Mouse (Mus musculus) gastrocnemius, postnatal 36 days (tissue): Measurements from ENCODE around the gene Cacna1c. TPM values are rescaled to one million over a fixed set of nuclear protein-coding genes. Genes with fewer than 3 reads are reported as not detected.
A peak's percentile ranks its signal among the peaks of the same experiment; 100 is the strongest.

Experiments used
- DNase-seq, 2 experiments: peaks; one replicate each; pipeline ENCODE4 v3.0.0; 2022
- intact Hi-C: fragments of 180-260 bp; cut with DNase I; formaldehyde crosslinking; loops from one replicate; pipeline ENCODE4 v1.15.1; 2025
- total RNA-seq, 2 experiments: library from RNA; stranded (reverse); gene quantifications; 2 replicates each; pipeline ENCODE4 v1.2.3; 2021

Cacna1c gene
- total RNA-seq, 2 experiments from 2014 or later, result 1.5 to 2.3 TPM

DNA sequence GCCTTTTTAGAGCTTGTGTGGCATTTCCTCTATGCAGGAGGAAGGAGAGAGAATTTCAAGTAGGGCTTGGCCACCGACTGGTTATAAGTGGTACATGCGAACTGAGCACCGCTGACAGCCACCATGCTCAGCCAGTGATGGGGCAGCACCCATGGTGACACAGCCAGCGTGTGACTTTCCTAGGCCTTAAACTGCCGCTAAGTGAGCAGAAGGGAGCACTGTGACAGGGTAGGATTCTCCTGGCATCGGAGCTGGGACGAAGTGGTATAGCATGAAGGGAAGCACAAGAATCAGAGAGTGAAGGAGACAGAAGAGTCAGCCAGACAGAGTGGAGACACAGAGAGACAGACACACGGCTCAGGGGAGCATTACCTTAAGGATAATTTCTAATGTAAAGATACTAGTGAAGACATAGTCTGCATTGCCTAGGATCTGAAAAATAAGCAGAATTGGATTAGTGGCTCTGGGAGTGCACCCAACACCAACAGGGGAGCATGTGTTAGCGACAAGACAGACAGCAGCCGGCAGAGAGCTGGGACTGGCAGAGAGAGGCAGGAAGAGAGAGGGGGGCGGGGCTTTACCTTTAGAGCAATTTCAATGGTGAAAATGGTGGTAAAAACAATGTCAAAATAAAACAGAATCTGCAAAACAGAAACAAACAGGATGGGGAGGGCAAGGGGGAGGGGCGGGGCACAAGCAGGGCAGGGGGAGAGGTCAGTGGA lies 522.1 kb downstream of the Cacna1c start:
- intact Hi-C loops, result no loop called here
- no peak for DNase-seq

DNA sequence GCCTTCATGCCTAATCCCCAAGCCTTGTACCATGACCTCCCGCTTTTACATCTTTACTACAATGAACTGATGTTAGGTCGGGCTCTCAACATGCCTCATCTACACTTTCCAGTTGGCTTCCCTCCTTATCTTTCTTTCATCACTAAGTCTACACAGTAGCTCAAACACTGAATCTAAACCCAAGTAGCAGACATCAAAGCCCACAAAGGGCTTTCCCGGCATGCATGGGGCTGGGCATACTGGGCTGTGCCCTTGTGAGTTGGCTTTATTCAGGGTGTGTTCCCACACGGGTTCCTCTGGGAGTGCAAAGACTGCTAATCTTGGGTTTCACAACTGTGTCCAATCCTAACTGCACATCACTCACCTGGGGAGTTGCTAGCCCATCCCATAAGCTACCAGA lies 542.9 kb downstream of the Cacna1c start:
- intact Hi-C loops, result no loop called here
- DNase-seq, result no peak

DNA sequence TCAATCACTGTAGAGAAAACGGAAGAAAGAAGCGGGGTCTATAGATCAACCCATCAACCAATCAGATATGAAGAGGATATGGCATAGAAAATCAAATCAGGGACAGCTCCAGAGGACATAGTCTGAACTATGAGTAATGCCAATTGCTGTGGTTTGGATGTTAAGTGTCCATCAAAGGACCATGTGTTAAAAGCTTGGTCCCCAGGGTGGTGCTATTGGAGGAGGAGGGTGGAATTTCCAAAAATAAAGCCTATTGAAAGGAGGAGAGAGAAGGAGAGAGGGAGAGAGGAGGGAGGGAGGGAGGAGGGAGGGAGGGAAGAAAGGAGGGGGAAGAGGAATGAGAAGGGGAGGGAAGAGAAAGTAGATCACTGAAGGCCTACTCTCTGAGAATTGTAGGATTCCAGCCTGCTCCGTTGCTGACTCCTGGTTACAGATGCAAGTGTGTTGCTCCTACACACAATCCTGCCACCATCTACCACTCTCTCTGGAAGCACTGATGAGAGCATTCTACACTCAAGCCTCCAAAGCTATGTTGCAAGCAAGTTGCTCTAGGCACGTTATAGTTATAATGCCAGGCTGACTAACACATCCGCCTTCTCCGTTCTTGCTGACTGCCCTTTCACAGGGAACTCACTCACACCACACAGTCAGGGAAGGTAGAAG lies 547.0 kb downstream of the Cacna1c start:
- no peak for DNase-seq
- intact Hi-C loops, result loop anchor here (5.0 to 10.0 kb wide), 2 partner anchors 273 to 796 kb away; no protein-coding TSS in a partner anchor

DNA sequence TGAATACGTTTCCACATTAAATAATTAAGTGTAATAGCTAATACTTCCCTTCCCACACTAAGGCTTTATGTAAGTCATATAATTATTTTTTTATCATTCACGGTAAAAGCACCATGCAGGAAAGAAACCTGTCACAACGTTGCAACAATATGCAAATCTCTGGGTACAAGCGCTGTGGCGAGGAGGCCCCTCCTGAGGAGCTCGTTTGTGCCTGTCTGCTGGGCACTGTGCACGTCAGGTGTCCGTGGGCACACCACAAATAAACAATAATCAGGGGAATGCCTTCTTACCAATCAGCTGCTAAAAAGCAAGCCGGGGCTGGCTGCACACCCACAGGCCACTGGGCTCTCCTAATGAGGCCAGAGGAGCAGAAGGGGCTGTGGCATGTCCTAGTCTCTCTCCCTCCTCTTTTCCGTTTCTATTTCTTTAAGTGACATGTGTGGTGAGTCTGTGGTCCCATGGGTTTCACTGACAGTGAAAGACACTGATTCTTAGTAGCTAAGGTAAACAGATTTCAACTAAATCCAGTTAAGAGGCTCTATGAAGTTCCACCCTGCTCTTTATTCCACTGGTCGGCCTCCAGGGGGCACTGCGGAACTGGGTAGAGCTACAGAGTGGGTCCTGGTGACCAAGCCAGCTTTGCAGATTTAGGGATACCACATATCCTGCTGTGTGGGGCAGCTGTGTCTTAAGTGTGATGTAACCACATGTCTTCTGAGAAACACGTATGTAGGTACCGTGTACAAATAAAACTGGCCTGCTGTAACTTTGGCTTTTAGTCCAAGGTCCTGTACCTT lies 549.8 kb downstream of the Cacna1c start:
- DNase-seq, result peak; percentile 32 to 66
- intact Hi-C loops, result loop anchor here (2.0 to 10.0 kb wide), 3 partner anchors 276 to 798 kb away; no protein-coding TSS in a partner anchor

DNA sequence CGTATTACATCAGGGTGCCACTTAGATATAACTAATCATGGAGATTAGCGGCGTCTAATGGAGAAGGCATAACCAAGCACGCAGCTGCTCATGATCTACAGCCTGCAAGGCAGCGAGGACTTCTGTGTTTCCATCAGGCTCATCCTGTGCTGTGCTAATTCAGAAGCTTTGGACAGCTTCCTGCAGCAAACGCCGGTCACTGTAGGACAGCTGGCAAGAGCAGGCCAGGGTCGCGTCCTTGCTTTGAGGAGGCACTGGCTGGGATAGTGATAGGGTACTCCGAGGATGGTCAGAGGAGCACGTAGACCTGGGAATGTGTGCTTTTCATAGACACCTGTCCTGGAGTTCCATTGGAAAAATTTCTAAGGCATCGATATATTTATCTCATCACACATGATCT lies 551.4 kb downstream of the Cacna1c start:
- intact Hi-C loops, result loop anchor here (5.0 to 10.0 kb wide), 2 partner anchors 277 to 800 kb away; no protein-coding TSS in a partner anchor
- DNase-seq, result no peak

DNA sequence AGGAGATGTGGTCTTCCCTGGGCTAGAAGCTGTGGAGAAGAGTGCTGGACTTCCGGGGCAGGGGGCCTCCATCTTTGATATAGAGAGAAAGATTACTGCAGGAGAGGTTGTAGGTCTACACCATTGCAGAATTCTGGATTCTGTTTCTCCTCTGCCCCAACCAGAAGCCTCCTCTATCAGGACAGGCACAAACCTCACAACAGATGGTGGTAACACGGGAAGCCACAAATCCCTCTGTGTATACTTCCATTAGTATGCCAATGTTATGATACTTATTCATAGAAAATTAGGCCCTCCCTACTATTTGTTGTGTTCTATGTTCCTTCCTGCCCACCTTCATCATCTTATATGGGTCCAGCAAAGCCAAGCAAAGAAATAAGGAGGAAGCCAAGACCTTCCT lies 552.7 kb downstream of the Cacna1c start:
- intact Hi-C loops, result loop anchor here (10.0 kb wide), 1 partner anchor 801 kb away; no protein-coding TSS in a partner anchor
- no peak for DNase-seq

DNA sequence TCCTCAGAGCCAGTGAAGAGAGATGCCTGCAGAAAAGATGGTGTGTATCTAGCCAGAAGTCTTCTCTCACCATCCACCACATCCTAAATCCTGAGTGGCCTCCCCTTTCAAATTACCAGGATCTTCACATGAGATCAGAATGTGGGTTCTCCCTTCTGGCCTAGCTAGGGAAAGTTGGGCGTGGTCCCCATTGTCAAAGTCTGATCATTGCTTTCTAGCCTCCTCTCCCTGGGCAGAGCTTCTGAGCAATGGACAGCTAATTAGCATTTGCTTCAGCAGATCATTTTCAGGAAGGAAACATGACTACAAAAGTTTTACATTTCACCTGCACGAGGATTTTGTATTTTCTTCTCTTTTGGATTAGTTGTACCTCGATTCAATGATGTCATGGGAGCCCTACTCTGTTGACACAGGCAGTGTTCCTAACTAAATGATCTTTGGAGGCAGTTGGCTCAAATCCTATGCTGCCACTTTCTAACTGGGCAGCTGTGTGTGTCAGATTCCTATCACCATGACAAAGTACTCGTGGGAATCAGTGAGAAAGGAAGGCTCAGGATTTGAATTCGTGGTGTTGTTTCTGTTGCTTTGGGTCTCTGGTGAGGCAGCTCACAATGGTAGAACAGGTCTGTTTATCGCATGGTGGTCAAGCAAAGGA lies 554.4 kb downstream of the Cacna1c start:
- no peak for DNase-seq
- intact Hi-C loops, result loop anchor here (10.0 kb wide), 1 partner anchor 803 kb away; no protein-coding TSS in a partner anchor

DNA sequence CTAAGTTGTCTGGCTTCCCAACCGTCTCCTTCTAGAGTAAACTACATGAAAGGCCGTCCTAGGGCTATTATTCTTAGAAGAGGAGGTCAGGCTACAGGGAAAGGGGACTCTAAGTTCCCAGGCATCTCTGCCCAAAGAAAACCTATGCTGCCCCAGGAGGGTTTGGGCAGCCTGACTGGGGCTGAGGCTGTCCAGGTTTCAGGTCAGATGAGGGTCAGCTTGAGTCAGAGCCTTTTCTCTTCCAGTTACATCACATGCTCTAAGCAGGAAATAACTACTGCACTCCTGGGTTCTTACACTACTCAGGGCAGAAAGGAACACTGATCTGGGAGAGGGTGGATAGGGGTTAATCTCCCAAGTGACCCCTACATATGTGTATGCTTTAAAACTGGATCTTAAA lies 556.4 kb downstream of the Cacna1c start:
- intact Hi-C loops, result loop anchor here (10.0 kb wide), 1 partner anchor 805 kb away; no protein-coding TSS in a partner anchor
- DNase-seq, result no peak

DNA sequence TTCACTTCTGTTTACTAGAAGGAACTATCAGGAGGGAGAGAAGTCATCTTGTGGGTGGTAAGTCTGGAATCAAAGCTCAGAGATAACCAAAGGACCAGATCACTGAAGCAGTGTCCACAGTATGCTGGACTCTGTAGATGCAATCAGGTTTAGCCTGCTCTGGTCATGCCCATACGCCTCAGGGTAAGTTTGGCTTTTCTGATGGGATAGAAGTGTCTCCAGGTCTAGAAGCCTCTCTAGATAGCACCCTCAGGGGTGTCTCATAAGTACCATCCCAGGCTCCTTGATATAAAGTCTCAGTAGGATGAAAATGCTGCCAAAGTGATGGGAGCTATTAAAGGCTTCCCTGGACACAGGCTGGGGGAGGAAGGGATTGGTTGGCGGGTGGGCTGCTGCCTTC lies 557.3 kb downstream of the Cacna1c start:
- no peak for DNase-seq
- intact Hi-C loops, result no loop called here

DNA sequence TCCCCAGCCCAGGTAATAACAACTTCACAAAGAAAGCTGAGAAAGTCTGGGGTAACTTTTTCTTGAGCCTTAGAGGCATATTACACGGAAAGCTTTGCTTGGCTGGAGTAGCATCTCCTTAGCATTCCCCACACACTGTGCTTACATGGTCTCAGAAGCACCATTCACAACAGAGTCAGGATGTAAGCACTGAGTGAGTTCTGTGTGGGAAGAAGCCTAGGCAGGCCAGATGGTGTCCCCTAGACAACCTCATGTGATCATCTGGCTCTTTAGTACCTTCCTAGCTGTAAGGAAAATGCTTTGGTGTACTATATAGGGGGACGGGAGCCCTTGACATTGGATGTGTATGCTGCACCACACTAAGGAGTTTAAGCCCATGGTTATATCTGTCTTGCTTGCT lies 563.7 kb downstream of the Cacna1c start:
- no peak for DNase-seq
- intact Hi-C loops, result no loop called here

DNA sequence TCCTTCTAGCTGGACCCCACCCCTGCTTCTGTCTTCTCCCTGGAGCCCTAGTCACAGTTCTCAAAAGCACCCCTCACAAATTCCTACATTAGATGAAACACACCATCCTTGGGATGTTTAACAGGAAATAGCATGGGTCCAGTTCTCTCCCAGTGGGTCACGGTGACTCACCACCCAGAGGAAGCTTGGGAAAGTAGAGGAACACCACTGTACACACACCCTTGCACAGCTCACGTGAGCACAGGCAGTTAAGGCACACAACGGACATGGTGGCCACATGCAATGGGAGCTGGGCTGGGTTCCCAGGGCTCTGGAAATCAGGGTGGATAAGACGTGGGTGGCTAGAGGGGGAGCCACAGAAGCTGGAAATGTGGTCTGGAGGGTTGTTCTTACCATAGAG lies 566.2 kb downstream of the Cacna1c start:
- DNase-seq, result no peak
- intact Hi-C loops, result no loop called here

DNA sequence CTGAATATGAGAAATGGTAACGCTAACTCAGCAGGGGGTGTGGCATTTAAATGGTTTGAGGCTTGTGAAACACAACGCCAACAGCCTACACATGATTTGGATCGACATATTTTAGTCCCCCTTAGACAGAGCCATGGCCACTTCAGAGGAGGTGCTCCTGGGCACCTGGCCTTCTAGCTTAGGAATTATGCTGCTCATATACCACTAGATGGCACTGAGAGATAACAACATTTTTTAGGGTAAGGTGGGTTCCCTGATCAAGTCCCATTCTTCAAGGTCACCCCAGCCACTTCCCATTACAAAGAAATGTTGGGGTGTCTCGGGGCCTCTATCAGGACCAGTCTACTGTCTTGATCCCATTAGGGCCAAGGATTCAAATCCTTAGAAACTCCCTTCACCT lies 570.0 kb downstream of the Cacna1c start:
- intact Hi-C loops, result loop anchor here (5.0 kb wide), 1 partner anchor 486 kb away; no protein-coding TSS in a partner anchor
- DNase-seq, result no peak

DNA sequence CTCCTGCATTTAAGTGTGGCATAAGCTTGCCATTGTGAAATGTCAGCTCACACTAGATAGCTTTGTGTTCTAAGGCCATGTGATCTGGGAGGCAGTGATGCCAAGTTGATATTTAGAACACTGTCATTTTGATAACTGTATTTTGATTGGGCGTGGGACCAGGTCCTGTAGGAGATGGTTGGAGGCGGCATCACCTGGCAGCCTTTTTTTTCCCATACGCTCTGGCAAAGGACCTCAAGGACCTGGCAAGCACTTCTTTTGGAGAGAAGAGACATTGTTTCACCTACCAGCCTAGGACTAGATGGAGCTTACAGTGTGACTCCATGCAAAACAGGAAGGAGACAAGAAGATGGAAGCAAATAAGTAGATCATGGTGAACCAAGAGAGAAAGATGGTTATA lies 572.6 kb downstream of the Cacna1c start:
- intact Hi-C loops, result no loop called here
- no peak for DNase-seq

DNA sequence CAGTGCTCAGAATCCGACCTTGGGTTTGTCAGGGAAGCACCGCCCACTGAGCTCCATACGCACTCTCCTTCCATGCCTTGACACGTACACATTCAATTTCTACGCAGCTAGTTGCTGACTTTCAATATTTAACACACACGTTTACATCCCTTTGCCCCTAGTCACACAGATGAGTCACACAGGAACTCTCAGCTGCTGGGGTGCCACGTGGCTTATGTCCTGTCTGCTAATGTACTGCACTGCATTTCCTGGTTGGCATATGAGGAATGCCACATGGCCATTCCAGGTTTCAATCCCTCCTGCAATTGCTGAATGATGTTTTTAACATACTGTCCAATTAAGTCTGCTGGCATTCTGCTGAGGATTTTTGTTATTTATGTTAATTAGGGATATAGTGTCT lies 574.4 kb downstream of the Cacna1c start:
- intact Hi-C loops, result no loop called here
- DNase-seq, result no peak

DNA sequence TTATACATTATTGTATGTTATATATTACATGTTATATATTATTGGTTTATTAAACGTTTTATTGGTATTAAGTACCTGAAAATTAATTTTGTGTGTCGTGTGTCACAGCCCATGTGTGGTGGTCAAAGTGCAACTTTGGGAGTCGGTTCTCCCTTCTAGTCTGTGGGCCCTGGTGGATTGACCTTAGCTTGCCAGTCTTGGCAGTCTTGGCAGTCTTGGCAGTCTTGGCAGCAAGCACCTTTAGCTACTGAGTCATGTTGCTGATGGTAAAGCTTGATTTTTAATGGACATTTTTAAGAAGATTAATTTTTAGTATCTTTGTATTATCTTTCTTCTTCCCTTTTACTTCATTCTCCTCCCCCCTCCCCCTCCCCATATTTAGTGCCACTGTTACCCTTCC lies 574.8 kb downstream of the Cacna1c start:
- no peak for DNase-seq
- intact Hi-C loops, result no loop called here

DNA sequence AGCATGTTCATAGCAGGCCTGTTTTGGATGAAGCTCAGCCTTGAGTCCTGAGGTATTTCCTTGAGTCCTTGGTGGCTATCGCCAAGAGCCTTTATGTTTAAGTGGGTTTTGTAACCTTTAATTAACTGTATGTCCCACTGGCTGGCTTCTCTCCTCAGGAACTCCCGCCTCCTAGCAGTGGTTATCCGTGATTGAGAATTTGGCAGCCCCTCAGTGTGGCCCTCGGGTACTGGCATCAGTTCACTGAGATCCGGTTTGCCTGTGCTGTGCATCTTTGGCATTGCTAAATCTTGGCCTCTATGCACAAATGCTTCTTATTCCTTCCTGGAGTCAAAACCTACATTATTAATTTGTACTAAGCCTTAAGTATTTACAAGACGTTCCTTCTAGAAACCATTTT lies 587.3 kb downstream of the Cacna1c start:
- intact Hi-C loops, result no loop called here
- DNase-seq, result no peak

DNA sequence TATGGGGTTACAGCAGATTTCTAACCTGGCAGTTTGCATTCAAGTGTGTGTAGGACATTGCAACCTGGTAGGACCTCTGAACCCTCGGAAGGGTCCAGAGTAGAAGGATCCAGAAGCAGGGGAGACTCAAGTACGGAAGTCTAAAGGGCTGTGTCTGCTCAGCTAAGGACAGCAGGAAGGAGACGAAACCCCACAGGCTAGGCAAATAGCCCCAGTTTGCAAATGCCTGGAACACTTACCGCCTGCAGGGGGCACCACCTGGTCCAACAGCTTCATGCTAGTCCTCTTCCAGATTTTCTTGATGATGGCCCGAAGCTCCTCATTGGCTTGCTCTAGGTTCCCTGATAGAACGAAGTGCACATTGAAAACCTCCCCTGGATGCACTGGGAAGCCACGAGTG lies 590.2 kb downstream of the Cacna1c start:
- DNase-seq, result no peak
- intact Hi-C loops, result no loop called here

DNA sequence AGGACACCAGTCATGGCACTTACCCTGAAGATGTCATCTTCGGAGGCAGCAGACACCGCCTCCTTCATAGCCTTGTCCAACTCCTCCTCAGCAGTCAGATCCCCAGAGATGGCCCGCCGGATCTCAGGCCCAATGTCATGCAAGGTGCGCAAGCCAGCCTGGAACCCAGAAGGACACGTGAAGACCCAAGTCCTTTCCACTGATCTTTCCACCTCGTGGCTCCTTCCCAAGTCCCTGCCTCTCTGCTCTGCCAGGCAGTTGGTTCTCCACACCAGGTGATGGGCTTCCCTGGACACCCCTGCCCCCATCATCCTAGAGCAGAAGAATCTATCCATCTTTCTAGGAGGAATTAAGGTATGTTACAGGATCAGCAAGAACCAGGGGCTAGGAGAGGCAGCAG lies 592.4 kb downstream of the Cacna1c start:
- DNase-seq, result no peak
- intact Hi-C loops, result no loop called here

DNA sequence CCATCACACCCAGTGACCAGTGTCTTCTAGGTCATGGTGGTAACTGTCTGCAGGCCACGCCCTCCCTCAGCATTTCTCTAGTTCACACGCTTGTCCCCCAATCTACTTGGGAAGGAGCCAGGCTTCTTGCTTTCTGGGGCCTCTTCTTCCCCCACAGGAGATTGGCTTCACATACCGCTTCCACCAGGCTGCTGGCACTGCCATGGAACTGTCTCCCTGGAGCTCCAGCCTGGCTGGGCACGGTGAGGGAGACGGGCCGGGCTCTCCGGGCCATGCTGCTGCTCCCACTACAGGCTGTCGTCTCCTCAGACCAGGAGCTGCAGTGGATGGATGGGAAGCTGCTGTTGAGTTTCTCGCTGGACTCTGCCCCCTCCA lies 600.5 kb downstream of the Cacna1c start:
- no peak for DNase-seq
- intact Hi-C loops, result no loop called here

DNA sequence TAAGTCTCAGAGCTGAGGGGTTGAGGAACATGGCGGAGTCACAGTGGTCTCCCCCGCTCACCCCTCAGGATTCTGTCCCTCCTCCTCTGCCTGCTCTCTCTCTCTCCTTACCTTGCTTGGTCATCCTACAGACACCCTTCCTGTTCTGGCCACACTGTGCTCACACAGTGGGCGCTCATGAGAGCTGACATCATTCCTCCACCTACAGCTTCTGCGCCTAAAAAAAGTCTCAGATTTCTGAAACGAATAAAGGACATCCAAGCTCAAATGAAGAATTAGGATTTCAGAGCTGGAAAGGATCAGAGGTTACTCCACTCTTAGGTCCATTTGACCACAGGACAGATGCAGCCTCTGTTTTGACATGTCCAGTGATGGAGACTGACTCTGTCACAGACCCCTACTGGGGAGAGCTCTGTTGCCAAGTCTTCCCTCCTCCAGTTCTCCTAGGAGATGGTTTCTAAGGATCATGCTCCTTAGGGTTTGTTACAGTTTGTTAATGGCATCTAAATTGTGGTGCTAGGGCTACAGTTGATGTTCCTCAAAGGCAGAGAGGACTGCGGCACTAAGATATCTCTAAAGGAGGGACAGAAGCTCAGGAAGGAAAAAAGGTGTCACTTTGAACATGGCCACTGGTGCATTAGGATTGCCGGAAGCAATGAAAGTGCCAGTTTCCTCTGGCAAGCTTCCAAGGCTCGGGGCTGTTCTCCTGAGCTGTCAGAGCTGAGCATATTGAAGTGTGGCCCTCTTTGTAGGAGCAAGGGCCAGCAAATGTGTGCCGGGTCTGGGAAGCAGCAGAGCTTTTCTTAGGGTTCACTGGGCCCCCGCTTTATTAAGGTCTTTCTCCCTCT lies 601.2 kb downstream of the Cacna1c start:
- intact Hi-C loops, result no loop called here
- no peak for DNase-seq
